Mouse (Mus musculus) testis, adult 2 months (tissue): ENCODE data around the gene Ctxn1.

Experiments
- CTCF ChIP-seq: fragments of 200-500 bp; IDR thresholded peaks from 2 replicates; pipeline ENCODE4 v1.5.1; 2012; ENCODE audit warnings: low read depth, mild to moderate bottlenecking, inconsistent platforms, low read length, moderate library complexity; ENCODE audit not compliant: control insufficient read depth, insufficient read depth, insufficient replicate concordance
- POLR2A ChIP-seq: fragments of 200-500 bp; IDR thresholded peaks from 2 replicates; pipeline ENCODE4 v1.6.1; 2012; ENCODE audit warnings: low read depth, mild to moderate bottlenecking, inconsistent platforms, low read length, moderate library complexity; ENCODE audit not compliant: control insufficient read depth

DNA sequence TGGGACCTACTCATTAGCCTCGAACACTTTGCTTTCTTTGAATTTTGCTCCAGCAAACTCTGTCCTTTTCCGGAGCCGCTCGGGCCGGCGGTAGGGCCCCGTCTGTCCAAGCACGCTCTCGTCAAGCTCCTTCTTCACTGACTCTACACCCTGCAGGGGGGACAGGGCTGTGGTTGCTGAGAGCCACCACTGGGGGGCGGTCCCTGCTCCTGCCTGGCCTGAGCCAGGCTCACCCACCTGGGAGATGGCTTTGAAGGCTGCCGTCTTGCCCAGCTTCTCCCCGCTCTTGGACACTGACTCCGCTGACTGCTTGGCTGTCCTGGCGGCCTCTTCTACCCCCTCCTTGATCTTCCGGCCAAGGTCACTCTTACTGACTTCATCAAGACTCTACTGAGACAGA is 8.6 kb upstream of the Ctxn1 start:
- TF ChIP-seq CTCF (peak; percentile 22; the same call in 1 of the 2 replicates), POLR2A (no peak)
